Mouse (Mus musculus) intestine, postnatal 0 days (tissue): ENCODE measurements around the gene Homer2. TPM values are rescaled to one million over a fixed set of nuclear protein-coding genes. Genes with fewer than 3 reads are reported as not detected.

Source experiments
- ATAC-seq: fragments of 200-750 bp; cut with Nextera tagmentation; 2 replicates; pipeline ENCODE4 v1.8.0; 2017; ENCODE audit warnings: mild to moderate bottlenecking, moderate TSS enrichment, moderate library complexity
- H3K27ac ChIP-seq: fragments of 300-500 bp; sonication (generic); 2 replicates; pipeline ENCODE4 v1.5.1; 2014; ENCODE audit warnings: mild to moderate bottlenecking, low read depth, low read length, moderate library complexity
- H3K27me3 ChIP-seq: fragments of 300-500 bp; sonication (generic); replicated peaks from 2 replicates; pipeline ENCODE4 v1.6.1; 2014; ENCODE audit warnings: low read length, mixed read lengths; ENCODE audit not compliant: control insufficient read depth, insufficient read depth
- H3K36me3 ChIP-seq: fragments of 300-500 bp; sonication (generic); 2 replicates; pipeline ENCODE4 v1.6.1; 2014; ENCODE audit warnings: mild to moderate bottlenecking, moderate library complexity; ENCODE audit not compliant: control insufficient read depth, insufficient read depth
- H3K4me1 ChIP-seq: fragments of 300-500 bp; sonication (generic); replicated peaks from 2 replicates; pipeline ENCODE4 v1.6.1; 2014; ENCODE audit warnings: antibody characterized with exemption, low read length, mixed read lengths; ENCODE audit not compliant: control insufficient read depth, insufficient read depth
- H3K4me2 ChIP-seq: fragments of 300-500 bp; sonication (generic); replicated peaks from 2 replicates; pipeline ENCODE4 v1.6.1; 2014; ENCODE audit warnings: low read depth, mild to moderate bottlenecking, moderate library complexity
- H3K4me3 ChIP-seq: fragments of 300-500 bp; sonication (generic); 2 replicates; pipeline ENCODE4 v1.5.1; 2014; ENCODE audit warnings: low read depth, low read length
- H3K9ac ChIP-seq: fragments of 300-500 bp; sonication (generic); 2 replicates; pipeline ENCODE4 v1.6.1; 2014; ENCODE audit warnings: mild to moderate bottlenecking, low read depth, low read length
- H3K9me3 ChIP-seq: fragments of 300-500 bp; sonication (generic); 2 replicates; pipeline ENCODE4 v1.6.1; 2016; ENCODE audit warnings: mixed run types; ENCODE audit not compliant: control insufficient read depth
- CTCF ChIP-seq: sonication (generic); IDR thresholded peaks from 2 replicates; pipeline ENCODE4 v1.5.1; 2016; ENCODE audit warnings: low read depth, mild to moderate bottlenecking, control low read depth, antibody characterized with exemption, moderate library complexity
- WGBS: fragments of 180-500 bp; shearing (Covaris S2); extraction: QIAGEN DNeasy Blood & Tissue Kit; methylation state at CpG from one replicate; pipeline ENCODE4 v1.1.7; 2014; 5-methylcytosine and 5-hydroxymethylcytosine counted together
- polyA plus RNA-seq: library from polyadenylated mRNA; unstranded; fragments of >200 nt; fragmentation: Nextera tagmentation; extraction: Ambion mirVana; gene quantifications from 2 replicates; pipeline ENCODE4 v1.2.1, GENCODE M21; 2015

The Homer2 gene
- polyA plus RNA-seq, 1 experiment from 2014 or later, result 22.2 TPM

GRCm38 (mm10) chr7:81651284-81651683 lies 56.0 kb downstream of the Homer2 start:
- no peaks in the 10 kb centered on the region for H3K9me3 ChIP-seq
- no peak overlapping the region for H3K4me2 ChIP-seq
- no peak overlapping the region for H3K4me3 ChIP-seq
- H3K9ac ChIP-seq, result no peak overlapping the region
- no peaks in the 10 kb centered on the region for H3K36me3 ChIP-seq
- no peak for ATAC-seq
- no peak for TF ChIP-seq CTCF
- no peaks in the 10 kb centered on the region for H3K4me1 ChIP-seq
- WGBS, result 68% methylated on average over 5 of the region's 5 CpGs
- H3K27me3 ChIP-seq, result no peaks in the 10 kb centered on the region
- no peak overlapping the region for H3K27ac ChIP-seq

- H3K27ac ChIP-seq, result no peak overlapping the region
- 90% methylated on average over 8 of the region's 8 CpGs for WGBS
These were observed 58.1 kb downstream of the Homer2 start for GRCm38 (mm10) chr7:81649270-81649669.

GRCm38 (mm10) chr7:81647959-81648358 lies 59.4 kb downstream of the Homer2 start:
- ATAC-seq, result no peak
- Histone ChIP-seq H3K36me3 (peaks cover 3% of the 10 kb centered on the region; the same call in 1 of the 2 replicates), H3K27ac (no peak overlapping the region), H3K27me3 (no peaks in the 10 kb centered on the region), H3K9me3 (no peaks in the 10 kb centered on the region), H3K4me1 (no peaks in the 10 kb centered on the region), H3K9ac (no peak overlapping the region), H3K4me3 (no peak overlapping the region), H3K4me2 (no peak overlapping the region)
- TF ChIP-seq CTCF, result no peak
- WGBS, result 74% methylated on average over 5 of the region's 5 CpGs

More at GRCm38 (mm10) chr7:81649270-81649669, 58.1 kb downstream of the Homer2 start:
- no peaks in the 10 kb centered on the region for H3K4me1 ChIP-seq
- no peak overlapping the region for H3K4me2 ChIP-seq
- ATAC-seq, result no peak
- peaks cover 3% of the 10 kb centered on the region; the same call in 1 of the 2 replicates for H3K36me3 ChIP-seq
- H3K27me3 ChIP-seq, result no peaks in the 10 kb centered on the region
- H3K9ac ChIP-seq, result no peak overlapping the region
- no peak for TF ChIP-seq CTCF
- H3K9me3 ChIP-seq, result no peaks in the 10 kb centered on the region
- H3K4me3 ChIP-seq, result no peak overlapping the region

- Histone ChIP-seq H3K4me1 (no peaks in the 10 kb centered on the region), H3K36me3 (peaks cover 3% of the 10 kb centered on the region; the same call in 1 of the 2 replicates), H3K27me3 (no peaks in the 10 kb centered on the region), H3K9ac (no peak overlapping the region), H3K4me2 (no peak overlapping the region), H3K9me3 (no peaks in the 10 kb centered on the region), H3K4me3 (no peak overlapping the region), H3K27ac (no peak overlapping the region)
- no peak for ATAC-seq
- no peak for TF ChIP-seq CTCF
- WGBS, result 67% methylated on average over 7 of the region's 7 CpGs
These were observed 62.6 kb downstream of the Homer2 start for GRCm38 (mm10) chr7:81644551-81645235.

GRCm38 (mm10) chr7:81641101-81641500 lies 66.2 kb downstream of the Homer2 start:
- ATAC-seq, result no peak
- no peak for TF ChIP-seq CTCF

GRCm38 (mm10) chr7:81632586-81632985 lies 74.7 kb downstream of the Homer2 start:
- 86% methylated on average over 6 of the region's 6 CpGs for WGBS
- H3K4me2 ChIP-seq, result no peak overlapping the region

More at GRCm38 (mm10) chr7:81641101-81641500, 66.2 kb downstream of the Homer2 start:
- Histone ChIP-seq H3K9me3 (no peaks in the 10 kb centered on the region), H3K4me1 (no peaks in the 10 kb centered on the region), H3K4me3 (no peak overlapping the region), H3K27me3 (no peaks in the 10 kb centered on the region), H3K9ac (no peak overlapping the region), H3K36me3 (peaks cover 3% of the 10 kb centered on the region; the same call in 1 of the 2 replicates), H3K27ac (no peak overlapping the region), H3K4me2 (no peak overlapping the region)
- 72% methylated on average over 6 of the region's 6 CpGs for WGBS

More at GRCm38 (mm10) chr7:81632586-81632985, 74.7 kb downstream of the Homer2 start:
- ATAC-seq, result no peak
- H3K4me3 ChIP-seq, result no peak overlapping the region
- H3K27me3 ChIP-seq, result no peaks in the 10 kb centered on the region
- H3K27ac ChIP-seq, result no peak overlapping the region
- H3K36me3 ChIP-seq, result no peaks in the 10 kb centered on the region; the same call in 1 of the 2 replicates
- no peaks in the 10 kb centered on the region for H3K9me3 ChIP-seq
- TF ChIP-seq CTCF, result no peak
- H3K9ac ChIP-seq, result no peak overlapping the region
- H3K4me1 ChIP-seq, result no peaks in the 10 kb centered on the region
